Mouse (Mus musculus) hindbrain, embryonic 15.5 days (tissue): Measurements from ENCODE around the gene Wasf2. TPM values are rescaled to one million over a fixed set of nuclear protein-coding genes. Genes with fewer than 3 reads are reported as not detected.

Experiments used
- ATAC-seq: fragments of 200-750 bp; cut with Nextera tagmentation; 2 replicates; pipeline ENCODE4 v1.8.0; 2017; ENCODE audit warnings: low read depth, moderate number of reproducible peaks, moderate TSS enrichment; ENCODE audit not compliant: low FRiP score
- H3K27ac ChIP-seq: fragments of 300-500 bp; sonication (generic); replicated peaks from 2 replicates; pipeline ENCODE4 v1.5.1; 2015; ENCODE audit warnings: mild to moderate bottlenecking, inconsistent platforms
- H3K27me3 ChIP-seq: fragments of 300-500 bp; sonication (generic); 2 replicates; pipeline ENCODE4 v1.6.1; 2015; ENCODE audit warnings: control low read depth, inconsistent platforms
- H3K36me3 ChIP-seq: fragments of 300-500 bp; sonication (generic); 2 replicates; pipeline ENCODE4 v1.6.1; 2015; ENCODE audit warnings: control low read depth, inconsistent platforms
- H3K4me1 ChIP-seq: fragments of 300-500 bp; sonication (generic); replicated peaks from 2 replicates; pipeline ENCODE4 v1.6.1; 2015; ENCODE audit warnings: control low read depth, inconsistent platforms
- H3K4me2 ChIP-seq: fragments of 300-500 bp; sonication (generic); 2 replicates; pipeline ENCODE4 v1.6.1; 2015; ENCODE audit warnings: moderate library complexity, mild to moderate bottlenecking, inconsistent platforms
- H3K4me3 ChIP-seq: fragments of 300-500 bp; sonication (generic); 2 replicates; pipeline ENCODE4 v1.5.1; 2015; ENCODE audit warnings: mild to moderate bottlenecking, inconsistent platforms
- H3K9ac ChIP-seq: fragments of 300-500 bp; sonication (generic); 2 replicates; pipeline ENCODE4 v1.6.1; 2015; ENCODE audit warnings: inconsistent platforms
- H3K9me3 ChIP-seq: fragments of 300-500 bp; sonication (generic); 2 replicates; pipeline ENCODE4 v1.6.1; 2016; ENCODE audit warnings: control low read depth, inconsistent platforms
- WGBS: fragments of 180-500 bp; shearing (Covaris S2); methylation state at CpG from one replicate; pipeline ENCODE4 v1.1.7; 2015; 5-methylcytosine and 5-hydroxymethylcytosine counted together
- polyA plus RNA-seq: library from polyadenylated mRNA; unstranded; fragments of >200 nt; fragmentation: Nextera tagmentation; extraction: Ambion mirVana; gene quantifications from 2 replicates; pipeline ENCODE4 v1.2.1, GENCODE M21; 2015

Wasf2 gene
- polyA plus RNA-seq, 1 experiment from 2014 or later, result 31.1 TPM

DNA sequence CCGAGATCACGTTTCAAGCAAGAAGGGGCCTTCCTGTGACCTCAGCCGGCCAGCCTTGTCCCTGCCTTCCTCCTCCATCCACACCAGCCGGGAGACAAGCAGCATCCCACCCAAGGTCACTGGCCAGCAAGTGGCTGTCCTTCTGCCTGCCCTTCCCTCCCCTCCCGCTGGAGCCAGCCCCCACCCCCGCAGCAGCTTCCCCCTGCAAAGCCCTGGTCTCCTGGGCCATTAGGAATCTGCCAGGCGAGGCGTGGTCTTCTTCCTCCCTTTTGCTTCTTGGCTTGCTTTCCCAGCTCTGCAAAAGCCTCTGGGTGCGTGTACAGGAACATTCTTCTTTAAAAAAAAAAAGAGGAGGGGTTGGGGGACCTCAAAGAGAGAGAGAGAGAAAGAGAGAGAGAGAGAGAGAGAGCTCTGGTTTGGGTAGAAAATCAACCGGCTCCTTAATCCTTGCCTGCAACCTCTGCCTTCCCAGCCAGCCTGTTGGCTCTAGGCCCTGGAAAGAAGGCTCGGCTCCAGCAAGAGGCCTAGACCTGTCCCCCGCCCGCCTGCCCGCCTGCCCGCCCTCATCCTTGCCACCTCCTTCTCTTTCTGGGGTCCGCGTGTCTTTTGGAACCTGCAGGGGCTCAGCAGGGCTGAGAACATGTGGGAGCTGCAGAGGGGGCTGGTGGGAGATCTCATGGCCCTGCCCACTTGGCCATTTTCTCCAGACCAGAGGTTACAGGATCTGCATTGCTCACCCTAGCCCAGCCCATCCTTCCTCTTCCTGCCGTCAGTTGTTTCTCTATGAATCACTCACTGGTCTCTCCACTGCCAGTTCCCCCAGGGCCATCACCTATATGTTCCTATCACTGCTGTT is 12.5 kb upstream of the Wasf2 start:
- no peaks in the 10 kb centered on the region for H3K36me3 ChIP-seq
- 20% methylated on average over 18 of the region's 18 CpGs for WGBS
- peak overlapping the region; percentile 86 for H3K27ac ChIP-seq
- peak; percentile 52; the same call in 1 of the 2 replicates for ATAC-seq
- peaks cover 36% of the 10 kb centered on the region for H3K4me1 ChIP-seq
- peak overlapping the region; percentile 19 for H3K4me2 ChIP-seq
- no peak overlapping the region for H3K4me3 ChIP-seq
- H3K9ac ChIP-seq, result 0 out of 2 replicates have a peak overlapping the region, but pooled peaks have one; percentile 13
- H3K27me3 ChIP-seq, result no peaks in the 10 kb centered on the region
- no peaks in the 10 kb centered on the region for H3K9me3 ChIP-seq

DNA sequence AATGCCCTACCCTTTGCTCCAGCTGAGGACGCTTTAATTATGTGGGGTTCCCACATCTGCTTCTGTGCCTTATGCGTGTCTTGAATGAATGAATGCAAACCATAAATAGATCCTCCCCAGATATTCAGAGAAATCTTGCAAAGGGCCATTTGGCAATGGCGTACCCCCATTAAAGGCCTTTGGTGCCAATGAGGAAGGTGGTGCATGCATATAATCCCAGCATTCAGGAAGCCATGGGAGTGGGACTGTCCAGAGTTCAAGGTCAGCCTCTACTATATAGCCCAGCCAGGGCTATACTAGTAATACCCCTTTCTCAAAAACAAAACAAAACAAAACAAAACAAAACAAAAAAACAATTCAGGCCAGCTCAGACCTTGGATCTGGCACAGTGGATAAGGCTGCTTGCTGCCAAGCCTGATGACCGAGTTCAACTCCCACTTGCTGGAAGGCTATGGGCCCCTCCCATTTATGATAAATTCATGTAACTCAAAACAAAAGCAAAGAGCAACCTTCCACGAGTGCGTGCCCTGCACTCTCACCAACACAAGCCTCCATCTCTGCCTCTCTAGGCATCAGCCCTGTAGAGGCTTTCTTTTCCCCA is 11.4 kb upstream of the Wasf2 start:
- H3K36me3 ChIP-seq, result no peaks in the 10 kb centered on the region
- no peaks in the 10 kb centered on the region for H3K27me3 ChIP-seq
- H3K27ac ChIP-seq, result no peak overlapping the region
- 87% methylated on average over 6 of the region's 6 CpGs for WGBS
- peaks cover 33% of the 10 kb centered on the region for H3K4me1 ChIP-seq
- no peak overlapping the region for H3K9ac ChIP-seq
- H3K4me2 ChIP-seq, result no peak overlapping the region
- no peak for ATAC-seq
- H3K4me3 ChIP-seq, result no peak overlapping the region
- H3K9me3 ChIP-seq, result no peaks in the 10 kb centered on the region

DNA sequence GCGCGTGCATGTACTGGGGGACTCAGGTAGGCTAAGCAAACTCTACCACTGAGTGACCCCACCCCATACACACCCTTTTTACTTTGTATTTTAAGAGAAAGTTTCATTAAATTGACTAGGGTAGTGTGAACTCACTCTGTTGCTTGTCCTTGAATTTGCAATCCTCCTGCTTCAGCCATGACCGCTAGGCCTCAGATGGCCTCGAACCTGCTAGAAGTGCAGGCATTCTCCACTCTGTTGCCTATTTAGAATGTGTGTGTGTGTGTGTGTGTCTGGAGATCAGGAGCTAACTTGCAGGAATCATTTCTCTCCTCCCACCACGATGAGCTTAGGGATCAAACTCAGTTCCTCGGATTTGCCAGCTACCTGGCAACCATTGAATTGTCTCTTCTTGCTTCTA is 10.7 kb upstream of the Wasf2 start:
- WGBS, result 88% methylated on average over 6 of the region's 6 CpGs
- Histone ChIP-seq H3K27me3 (no peaks in the 10 kb centered on the region), H3K4me2 (no peak overlapping the region), H3K4me1 (peaks cover 33% of the 10 kb centered on the region), H3K27ac (no peak overlapping the region), H3K36me3 (no peaks in the 10 kb centered on the region), H3K4me3 (no peak overlapping the region), H3K9me3 (no peaks in the 10 kb centered on the region), H3K9ac (no peak overlapping the region)
- ATAC-seq, result no peak

DNA sequence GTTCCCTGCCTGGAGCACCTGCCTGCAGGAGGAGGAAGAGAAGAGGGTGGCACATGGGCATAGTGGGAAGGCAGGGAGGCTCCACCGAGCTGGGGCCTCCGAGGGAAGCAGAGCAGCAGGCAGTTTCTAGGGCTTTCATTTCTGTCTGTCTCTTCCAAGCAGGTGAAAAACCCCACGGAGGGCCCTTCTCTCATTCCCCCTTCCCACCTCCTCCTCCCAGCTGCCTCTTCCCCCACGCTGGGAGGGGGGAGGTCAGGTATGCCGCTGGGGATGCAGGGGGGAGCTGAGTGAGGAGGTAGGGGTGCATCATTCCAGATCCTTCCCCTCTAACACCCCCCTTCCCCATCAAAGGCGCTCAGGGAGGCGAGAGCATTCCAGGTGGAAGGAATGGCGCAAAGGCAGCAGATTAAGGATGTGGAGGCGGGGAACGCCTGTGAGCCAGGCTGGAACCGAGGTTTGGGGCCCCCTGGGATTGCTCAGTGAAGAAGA is 9.4 kb upstream of the Wasf2 start:
- Histone ChIP-seq H3K4me2 (peak overlapping the region; percentile 28; the same call in 1 of the 2 replicates), H3K27ac (peak overlapping the region; percentile 71), H3K9me3 (no peaks in the 10 kb centered on the region), H3K36me3 (no peaks in the 10 kb centered on the region), H3K4me1 (peaks cover 31% of the 10 kb centered on the region), H3K4me3 (no peak overlapping the region), H3K27me3 (no peaks in the 10 kb centered on the region), H3K9ac (no peak overlapping the region)
- 11% methylated on average over 10 of the region's 11 CpGs for WGBS
- ATAC-seq, result no peak

DNA sequence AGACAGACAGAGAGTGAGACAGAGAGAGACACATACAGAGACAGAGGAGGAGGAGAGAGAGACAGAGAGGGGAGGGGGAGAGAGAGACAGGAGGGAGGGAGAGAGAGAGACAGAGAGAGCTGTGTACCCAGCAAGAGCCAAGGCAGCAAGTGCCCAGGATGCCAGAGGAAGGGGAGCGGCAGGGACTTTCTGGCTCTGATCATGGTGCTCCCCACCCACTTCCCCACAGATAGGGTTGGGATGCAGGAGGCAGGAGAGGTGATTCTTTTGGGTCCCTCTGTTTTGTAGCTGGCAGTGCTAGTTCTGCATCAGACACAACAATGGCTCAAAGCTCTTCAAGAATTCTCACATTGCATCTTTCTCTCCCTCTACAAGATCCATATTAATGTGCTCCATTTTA is 8.9 kb upstream of the Wasf2 start:
- Histone ChIP-seq H3K9me3 (no peaks in the 10 kb centered on the region), H3K4me3 (no peak overlapping the region), H3K36me3 (no peaks in the 10 kb centered on the region), H3K4me2 (no peak overlapping the region), H3K27ac (no peak overlapping the region), H3K27me3 (no peaks in the 10 kb centered on the region), H3K4me1 (peaks cover 26% of the 10 kb centered on the region), H3K9ac (no peak overlapping the region)
- WGBS, result 70% methylated on average over 1 of the region's 1 CpGs
- no peak for ATAC-seq

DNA sequence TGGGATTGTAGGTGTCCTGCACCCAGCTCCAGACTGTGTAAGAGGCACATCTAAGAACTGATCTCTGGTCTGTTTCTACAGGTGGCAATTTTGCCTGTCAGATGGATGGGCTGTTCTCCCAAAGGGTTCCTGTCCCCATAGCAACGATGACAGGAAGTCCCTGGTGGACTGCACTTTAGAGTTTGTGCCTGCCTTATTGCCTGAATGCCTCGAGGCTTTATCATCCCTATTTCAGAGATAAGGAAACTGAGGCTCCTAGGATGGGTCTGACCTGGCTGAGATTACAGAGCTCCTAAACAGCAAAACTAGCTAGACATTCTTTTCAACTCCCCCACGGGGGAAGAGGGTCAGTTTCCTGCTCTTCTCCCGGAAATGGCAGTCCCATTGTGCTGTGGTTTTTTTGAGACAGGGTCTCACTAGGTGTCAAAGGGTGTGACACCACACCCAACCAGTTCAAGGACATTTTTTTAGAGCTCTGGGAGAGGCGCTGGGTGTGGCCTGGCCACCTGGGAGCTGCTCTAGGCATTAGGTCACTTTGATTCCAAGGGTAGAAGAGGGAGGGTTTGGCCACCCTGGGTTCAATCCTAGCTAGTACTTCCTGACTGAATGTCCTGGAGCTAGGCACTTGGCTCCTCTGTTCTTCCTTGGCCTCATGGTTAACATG is 8.2 kb upstream of the Wasf2 start:
- H3K4me3 ChIP-seq, result no peak overlapping the region
- H3K9me3 ChIP-seq, result no peaks in the 10 kb centered on the region
- H3K4me1 ChIP-seq, result peaks cover 22% of the 10 kb centered on the region
- no peak overlapping the region for H3K9ac ChIP-seq
- H3K4me2 ChIP-seq, result no peak overlapping the region
- no peak overlapping the region for H3K27ac ChIP-seq
- no peaks in the 10 kb centered on the region for H3K36me3 ChIP-seq
- 49% methylated on average over 5 of the region's 5 CpGs for WGBS
- ATAC-seq, result no peak
- no peaks in the 10 kb centered on the region for H3K27me3 ChIP-seq

DNA sequence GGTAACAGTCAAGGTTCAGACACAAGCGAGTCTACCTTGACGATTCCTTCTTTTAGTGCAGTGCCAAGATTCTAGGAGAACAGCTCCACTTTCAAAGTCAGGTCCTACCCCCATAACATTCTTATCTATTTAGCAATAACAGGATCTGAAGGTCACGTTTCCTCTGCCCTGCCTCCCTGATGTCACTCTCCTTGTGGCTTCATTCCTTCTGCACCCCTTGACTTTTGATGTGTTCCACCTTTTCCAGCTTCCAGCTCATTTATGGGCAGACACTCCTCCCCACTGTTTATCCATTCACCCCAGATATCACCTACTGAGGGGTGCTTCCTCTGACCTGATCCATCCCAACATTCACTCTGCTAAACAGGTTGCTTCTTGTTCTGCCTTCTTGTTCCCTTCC is 3.2 kb upstream of the Wasf2 start:
- Histone ChIP-seq H3K27me3 (no peaks in the 10 kb centered on the region), H3K36me3 (no peaks in the 10 kb centered on the region), H3K4me1 (peaks cover 23% of the 10 kb centered on the region), H3K9ac (no peak overlapping the region), H3K4me3 (no peak overlapping the region), H3K4me2 (no peak overlapping the region), H3K9me3 (no peaks in the 10 kb centered on the region), H3K27ac (no peak overlapping the region)
- ATAC-seq, result no peak
- 86% methylated on average over 3 of the region's 3 CpGs for WGBS

DNA sequence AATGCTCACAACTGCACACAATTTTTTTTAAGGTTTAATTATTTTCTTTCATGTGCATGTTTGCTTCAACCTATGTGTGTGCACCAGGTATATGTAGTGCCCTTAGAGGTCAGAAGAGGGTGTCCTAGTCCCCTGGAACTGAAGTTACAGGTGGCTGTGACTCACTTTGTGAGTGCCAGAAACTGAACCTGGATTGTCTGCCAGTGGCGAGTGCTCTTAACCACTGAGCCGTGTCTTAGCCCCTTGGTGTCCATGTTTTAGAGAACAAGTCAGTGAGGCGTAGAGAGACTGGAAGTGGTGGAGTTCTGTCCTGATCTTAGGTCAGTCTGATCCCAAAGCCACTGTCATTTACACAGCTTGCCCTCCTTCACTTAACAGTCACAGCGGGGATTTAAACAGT is 2.4 kb upstream of the Wasf2 start:
- Histone ChIP-seq H3K36me3 (no peaks in the 10 kb centered on the region), H3K9me3 (no peaks in the 10 kb centered on the region), H3K4me1 (peaks cover 30% of the 10 kb centered on the region), H3K4me2 (no peak overlapping the region), H3K4me3 (no peak overlapping the region), H3K27ac (no peak overlapping the region), H3K9ac (no peak overlapping the region), H3K27me3 (no peaks in the 10 kb centered on the region)
- 82% methylated on average over 4 of the region's 4 CpGs for WGBS
- no peak for ATAC-seq

DNA sequence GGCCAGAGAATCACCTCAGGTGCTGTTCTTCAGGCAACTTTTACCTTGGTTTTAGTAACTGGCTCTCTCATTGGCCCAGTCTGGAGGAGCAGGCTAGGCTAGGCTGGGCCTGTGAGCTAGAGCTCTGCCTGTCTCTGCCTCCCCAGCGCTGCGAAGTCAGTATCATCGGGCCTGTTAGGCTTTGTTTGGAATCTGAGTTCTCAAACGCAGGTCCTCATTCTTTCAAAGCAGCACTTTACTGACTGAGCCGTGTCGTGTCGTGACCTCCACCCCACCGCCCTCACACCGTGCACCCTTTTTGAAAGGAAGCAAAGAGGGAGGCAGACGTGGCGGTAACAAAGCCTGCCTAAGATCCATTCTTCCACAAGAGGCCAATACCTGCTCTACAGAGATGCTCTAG is 914 bp upstream of the Wasf2 start:
- Histone ChIP-seq H3K4me3 (peak overlapping the region; percentile 71), H3K9ac (peak overlapping the region; percentile 27), H3K27ac (peak overlapping the region; percentile 32; the same call in 1 of the 2 replicates), H3K4me1 (peaks cover 30% of the 10 kb centered on the region), H3K4me2 (peak overlapping the region; percentile 86), H3K27me3 (no peaks in the 10 kb centered on the region), H3K36me3 (no peaks in the 10 kb centered on the region), H3K9me3 (no peaks in the 10 kb centered on the region)
- no peak for ATAC-seq
- 30% methylated on average over 11 of the region's 11 CpGs for WGBS

DNA sequence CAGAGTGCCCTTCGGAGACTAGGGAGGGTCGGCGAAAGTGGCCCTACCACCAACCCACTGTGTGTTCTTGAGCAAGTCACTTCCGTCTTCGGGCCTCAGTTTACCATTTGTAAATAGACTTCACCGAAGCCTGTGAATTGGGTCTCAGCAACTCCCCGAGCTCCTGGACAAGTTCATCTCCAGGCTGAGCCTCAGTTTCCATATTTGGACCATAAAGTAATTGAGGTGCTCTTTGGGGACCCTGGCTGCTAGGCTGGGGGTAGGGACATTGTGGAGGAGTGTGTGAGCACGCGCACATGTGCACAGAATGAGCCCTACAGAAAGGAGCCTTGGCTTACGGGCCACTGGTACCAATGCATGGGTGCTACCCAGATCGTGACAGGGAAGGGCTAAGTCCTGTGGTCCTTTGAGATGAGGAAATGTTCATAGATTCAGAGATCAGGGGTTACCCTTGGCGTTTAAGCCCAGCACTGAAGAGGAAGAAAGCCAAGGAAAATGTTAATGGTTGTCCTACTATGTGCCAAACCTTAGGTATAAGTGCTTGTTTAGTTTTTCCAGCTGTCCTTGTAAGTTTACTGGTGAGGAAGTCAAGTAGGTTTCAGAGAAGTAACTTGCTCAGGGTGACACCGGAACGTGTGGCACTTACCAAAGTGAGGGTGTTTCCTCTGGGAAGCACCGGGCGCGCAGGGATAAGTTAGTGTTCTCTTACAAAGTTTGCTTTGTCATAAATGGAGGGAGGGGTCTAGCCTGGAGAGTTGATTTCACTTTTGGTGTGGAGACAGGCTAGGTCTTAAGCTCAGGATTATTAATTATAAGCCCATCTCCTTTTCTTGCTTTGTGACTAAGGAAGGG is 811 bp downstream of the Wasf2 start:
- ATAC-seq, result no peak
- peaks cover 30% of the 10 kb centered on the region for H3K4me1 ChIP-seq
- WGBS, result 4% methylated on average over 17 of the region's 17 CpGs

DNA sequence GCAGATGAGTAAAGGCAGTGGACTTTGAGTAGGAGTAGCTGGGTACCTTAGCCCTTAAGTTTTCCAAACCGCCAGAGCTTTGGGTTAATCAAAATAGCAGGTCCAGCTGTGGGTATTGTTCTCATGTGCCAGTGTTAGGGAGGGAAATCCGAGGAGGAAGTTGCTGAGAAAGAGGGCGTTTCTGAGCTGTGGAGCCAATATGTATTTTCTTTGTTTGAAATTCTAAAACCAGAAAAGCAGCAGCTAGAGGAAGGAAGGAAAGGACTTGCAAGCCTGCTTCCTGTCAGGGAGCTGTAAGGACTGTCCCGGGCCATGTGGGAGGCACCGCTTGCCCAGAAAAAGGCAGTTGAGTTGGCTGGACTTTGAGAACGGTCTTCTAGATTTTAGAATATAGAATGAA is 1.7 kb downstream of the Wasf2 start:
- Histone ChIP-seq H3K4me3 (peak overlapping the region; percentile 71), H3K4me1 (peaks cover 30% of the 10 kb centered on the region), H3K9me3 (no peaks in the 10 kb centered on the region), H3K27ac (peak overlapping the region; percentile 54), H3K9ac (peak overlapping the region; percentile 54), H3K4me2 (peak overlapping the region; percentile 86), H3K27me3 (no peaks in the 10 kb centered on the region), H3K36me3 (no peaks in the 10 kb centered on the region)
- 26% methylated on average over 6 of the region's 6 CpGs for WGBS
- no peak for ATAC-seq

More for the DNA sequence above, 811 bp downstream of the Wasf2 start:
- no peaks in the 10 kb centered on the region for H3K9me3 ChIP-seq
- H3K36me3 ChIP-seq, result no peaks in the 10 kb centered on the region
- H3K27ac ChIP-seq, result peak overlapping the region; percentile 54
- H3K9ac ChIP-seq, result peak overlapping the region; percentile 54
- H3K4me2 ChIP-seq, result peak overlapping the region; percentile 86
- H3K27me3 ChIP-seq, result no peaks in the 10 kb centered on the region
- H3K4me3 ChIP-seq, result peak overlapping the region; percentile 71
